Mouse (Mus musculus): ENCODE data around the gene Pparg. TPM values are rescaled to one million over a fixed set of nuclear protein-coding genes. Genes with fewer than 3 reads are reported as not detected.

Gene Pparg
- total RNA-seq, 2 experiments from 2014 or later, result 7.6 to 9.5 TPM

- DNase-seq, result peak; percentile 36
These were observed 1.1 kb downstream of the Pparg start for GRCm38 (mm10) chr6:115361606-115362462.

GRCm38 (mm10) chr6:115366869-115367610 is 6.3 kb downstream of the Pparg start:
- no peak for DNase-seq

- DNase-seq, result no peak
These were observed 14.4 kb downstream of the Pparg start for GRCm38 (mm10) chr6:115374871-115375852.

- DNase-seq, result no peak
These were observed 19.8 kb downstream of the Pparg start for GRCm38 (mm10) chr6:115380596-115380995.

- DNase-seq, result peak; percentile 25
These were observed 22.0 kb downstream of the Pparg start for GRCm38 (mm10) chr6:115382712-115383111.

GRCm38 (mm10) chr6:115389945-115390540 is 29.3 kb downstream of the Pparg start:
- no peak for DNase-seq

- no peak for DNase-seq
These were observed 36.2 kb downstream of the Pparg start for GRCm38 (mm10) chr6:115396911-115397310.

GRCm38 (mm10) chr6:115404354-115404753 is 43.6 kb downstream of the Pparg start:
- no peak for DNase-seq

- peak; percentile 6 for DNase-seq
These were observed 50.7 kb downstream of the Pparg start for GRCm38 (mm10) chr6:115411477-115411876.

GRCm38 (mm10) chr6:115418171-115418570 is 57.4 kb downstream of the Pparg start:
- no peak for DNase-seq

GRCm38 (mm10) chr6:115418964-115419363 is 58.2 kb downstream of the Pparg start:
- no peak for DNase-seq

- DNase-seq, result peak; percentile 11
These were observed 60.2 kb downstream of the Pparg start for GRCm38 (mm10) chr6:115420963-115421362.

GRCm38 (mm10) chr6:115421665-115422064 is 60.9 kb downstream of the Pparg start:
- no peak for DNase-seq

GRCm38 (mm10) chr6:115424433-115424832 is 63.7 kb downstream of the Pparg start:
- no peak for DNase-seq

GRCm38 (mm10) chr6:115432726-115433125 is 72.0 kb downstream of the Pparg start:
- peak; percentile 7 for DNase-seq

GRCm38 (mm10) chr6:115434054-115434453 is 73.3 kb downstream of the Pparg start:
- no peak for DNase-seq

- DNase-seq, result no peak
These were observed 74.1 kb downstream of the Pparg start for GRCm38 (mm10) chr6:115434816-115435215.

GRCm38 (mm10) chr6:115440231-115441006 is 79.7 kb downstream of the Pparg start:
- DNase-seq, result no peak

GRCm38 (mm10) chr6:115452501-115452900 is 91.8 kb downstream of the Pparg start:
- no peak for DNase-seq

- DNase-seq, result peak; percentile 62
These were observed 102.1 kb downstream of the Pparg start for GRCm38 (mm10) chr6:115462743-115463337.

- DNase-seq, result no peak
These were observed 102.6 kb downstream of the Pparg start for GRCm38 (mm10) chr6:115463338-115463737.
